Mouse (Mus musculus) c-Kit-negative CD71-positive TER-119-positive erythroid progenitor cells, embryonic 14.5 days (primary cell): ENCODE data around the gene Ap2a2.
"Not testable (repeated sequence)": the region's sequence is repeated elsewhere in the genome, so short reads cannot be mapped to it uniquely, and the experiment has no call there.

Source experiments
- DNase-seq: peaks from one replicate; pipeline ENCODE4 v3.0.0-alpha.2; 2013; ENCODE audit warnings: low read depth, low spot score

The Ap2a2 gene

GRCm38 (mm10) chr7:141662223-141662622 is 100.2 kb downstream of the Ap2a2 start:
- DNase-seq = no peak

- DNase-seq = no peak
Observed at GRCm38 (mm10) chr7:141666190-141666589, 104.2 kb downstream of the Ap2a2 start.

- not testable (repeated sequence) for DNase-seq
Observed at GRCm38 (mm10) chr7:141669097-141669496, 107.1 kb downstream of the Ap2a2 start.

GRCm38 (mm10) chr7:141670999-141671398 is 109.0 kb downstream of the Ap2a2 start:
- peak; percentile 66 for DNase-seq

GRCm38 (mm10) chr7:141671626-141672291 is 109.8 kb downstream of the Ap2a2 start:
- DNase-seq = peak; percentile 46

- no peak for DNase-seq
Observed at GRCm38 (mm10) chr7:141678922-141679321, 116.9 kb downstream of the Ap2a2 start.
